Mouse (Mus musculus): Measurements from ENCODE around the gene Gm45713.

DNA sequence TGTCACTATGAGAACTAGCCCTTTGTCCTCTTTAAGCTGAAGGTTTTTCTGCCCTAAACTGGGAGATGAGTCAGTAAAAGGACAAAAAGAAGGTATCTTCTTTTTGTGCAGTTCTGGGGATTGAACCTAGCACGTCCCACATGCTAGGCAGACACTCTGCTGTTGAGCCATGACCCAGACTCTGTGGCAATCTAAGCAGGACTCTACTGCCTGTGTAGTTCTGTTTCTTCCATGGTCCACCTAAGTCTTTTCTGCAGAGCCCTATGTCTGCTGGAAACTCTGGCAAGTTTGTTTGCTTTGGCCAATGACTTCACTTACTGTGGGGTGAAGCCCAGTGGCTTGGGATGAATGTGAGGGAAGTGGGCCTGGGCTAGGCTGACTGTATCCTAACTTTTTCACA, 2.4 kb upstream of the Gm45713 start:
- TF ChIP-seq CEBPB (IDR thresholded peaks at IDR 0.05; ENCODE audit: low read depth) (no peak), CTCF (IDR thresholded peaks at IDR 0.05; ENCODE audit: control insufficient read depth, insufficient read depth, insufficient read length) (no peak), MAX (IDR thresholded peaks at IDR 0.05) (no peak)
